ENCODE assay signal across 7 mouse cellular contexts in the genomic region with DNA sequence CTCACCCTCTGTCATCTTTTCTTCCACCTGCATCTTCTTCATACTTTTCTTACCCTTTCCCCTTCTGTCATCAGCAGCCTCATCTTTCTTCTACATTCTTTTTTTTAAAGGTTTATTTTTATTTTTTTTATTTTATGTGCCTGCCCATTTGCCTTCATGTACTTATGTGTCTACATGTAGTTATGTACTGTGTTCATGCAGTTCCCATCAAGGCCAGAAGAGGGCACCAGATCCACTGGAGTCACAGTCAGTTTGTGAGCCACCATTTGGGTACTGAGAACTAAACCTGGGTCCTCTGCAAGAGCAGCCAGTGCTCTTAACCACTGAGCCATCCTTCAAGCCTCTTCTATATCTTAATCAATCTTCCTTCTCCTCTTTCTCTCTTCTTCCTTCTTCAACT.
DNase-seq lines count a peak whose midpoint lies in the region; ATAC-seq and TF ChIP-seq lines count a peak whose summit lies in the region.

No protein-coding gene starts in this region.

- no peaks in the 10 kb centered on the region for H3K27me3 ChIP-seq in Patski
- H3K27me3 ChIP-seq in embryonic facial prominence, embryonic 10.5 days (replicated peaks; ENCODE audit: low read depth, poor library complexity, severe bottlenecking) = no peaks in the 10 kb centered on the region; the same call in 1 of the 2 replicates
- H3K27me3 ChIP-seq in heart, embryonic 11.5 days (ENCODE audit: control insufficient read depth, insufficient read depth, low read length) = no peaks in the 10 kb centered on the region

- peaks cover 25% of the 10 kb centered on the region for H3K4me1 ChIP-seq in embryonic facial prominence, embryonic 10.5 days
- no peaks in the 10 kb centered on the region for H3K4me1 ChIP-seq in heart, embryonic 11.5 days (ENCODE audit: control insufficient read depth, insufficient read depth, low read length)

- H3K9ac ChIP-seq in heart, embryonic 11.5 days (ENCODE audit: low read depth, low read length) = no peak overlapping the region

- H3K36me3 ChIP-seq in embryonic facial prominence, embryonic 10.5 days (replicated peaks) = no peaks in the 10 kb centered on the region
- H3K36me3 ChIP-seq in heart, embryonic 11.5 days (ENCODE audit: control insufficient read depth, insufficient read depth, low read length) = no peaks in the 10 kb centered on the region

- intact Hi-C loops in left cerebral cortex, adult 2 months (cut with DNase I) = no loop called here
- intact Hi-C loops in left cerebral cortex, postnatal 10 days (cut with DNase I) = no loop called here
- intact Hi-C loops in heart, postnatal 36 days (cut with DNase I) = no loop called here

- CTCF ChIA-PET in Patski (lab: Charles Lee) = no interaction called here

- no peak overlapping the region for H3K27ac ChIP-seq in left cerebral cortex, adult 2 months
- no peak overlapping the region for H3K27ac ChIP-seq in embryonic facial prominence, embryonic 10.5 days (replicated peaks)
- H3K27ac ChIP-seq in heart, embryonic 11.5 days (ENCODE audit: low read depth, low read length) = no peak overlapping the region

- H3K4me2 ChIP-seq in heart, embryonic 11.5 days = no peak overlapping the region

- in situ Hi-C loops in Patski (cut with MboI; ENCODE audit: low pct_unique_long_range_greater_than_20kb) = no loop called here

- H3K9me3 ChIP-seq in embryonic facial prominence, embryonic 10.5 days = no peaks in the 10 kb centered on the region; the same call in 1 of the 2 replicates
- H3K9me3 ChIP-seq in heart, embryonic 11.5 days (replicated peaks; ENCODE audit: control insufficient read depth, low read length) = no peaks in the 10 kb centered on the region; the same call in 1 of the 2 replicates

- no peak for DNase-seq in left cerebral cortex, adult 2 months (ENCODE audit: extremely low spot score in 1 of 2, low spot score in 2 of 2)
- no peak for DNase-seq in left cerebral cortex, postnatal 10 days (ENCODE audit: extremely low spot score in 1 of 2, low spot score in 2 of 2)
- DNase-seq in Patski (ENCODE audit: low read depth, low spot score) = no peak
- peak; percentile 56 for DNase-seq in embryonic facial prominence, embryonic 10.5 days (ENCODE audit: low spot score)
- peak; percentile 59 for DNase-seq in testis, postnatal 10 days (ENCODE audit: low spot score)
- DNase-seq in heart, postnatal 36 days = no peak

- POLR2A ChIA-PET in Patski (lab: Charles Lee) = no interaction called here

- H3K4me3 ChIP-seq in left cerebral cortex, adult 2 months = no peak overlapping the region
- H3K4me3 ChIP-seq in embryonic facial prominence, embryonic 10.5 days = no peak overlapping the region
- H3K4me3 ChIP-seq in heart, embryonic 11.5 days (ENCODE audit: low read depth, low read length) = no peak overlapping the region

- peak; percentile 39 for TF ChIP-seq CTCF in left cerebral cortex, adult 2 months (IDR thresholded peaks at IDR 0.05)
- peak; percentile 70 for TF ChIP-seq CTCF in Patski (IDR thresholded peaks at IDR 0.05)

- ATAC-seq in Patski = no peak
- no peak for ATAC-seq in heart, embryonic 11.5 days (replicated peaks; ENCODE audit: insufficient number of reproducible peaks, low FRiP score, low TSS enrichment)

Comparison
In these comparisons a context has a peak if more than half of its experiments do, and no peak if none do; other contexts are left out.
1. DNase-seq: peak in embryonic facial prominence, embryonic 10.5 days (single experiment) and testis, postnatal 10 days (single experiment); none in left cerebral cortex, adult 2 months (0 of 2), left cerebral cortex, postnatal 10 days (0 of 2), Patski (single experiment) and heart, postnatal 36 days (0 of 2).